Mouse (Mus musculus) Patski (cell line): ENCODE measurements around the gene Trim3. TPM values are rescaled to one million over a fixed set of nuclear protein-coding genes. Genes with fewer than 3 reads are reported as not detected.

Source experiments
- ATAC-seq: fragments of 100-300 bp; one replicate; pipeline ENCODE4 v1.8.0; 2021
- CTCF ChIA-PET: fragments of 350-600 bp; sonication (Branson Sonifier 250); formaldehyde crosslinking; loops from one replicate; lab custom pipeline; 2022; ENCODE audit warnings: inconsistent platforms; lab: Charles Lee
- POLR2A ChIA-PET: fragments of 350-600 bp; sonication (Branson Sonifier 250); formaldehyde crosslinking; loops from one replicate; lab custom pipeline; 2022; ENCODE audit warnings: antibody characterized with exemption, inconsistent platforms; lab: Charles Lee
- DNase-seq: peaks from one replicate; pipeline ENCODE4 v3.0.0-alpha.2; 2011; ENCODE audit warnings: low read depth, low spot score
- H3K27me3 ChIP-seq: fragments of 371-371 bp; one replicate; pipeline ENCODE4 v1.5.1; 2021
- CTCF ChIP-seq: fragments of 100-300 bp; IDR thresholded peaks from one replicate; pipeline ENCODE4 v1.5.1; 2021
- in situ Hi-C: fragments of 300-500 bp; cut with MboI; formaldehyde crosslinking; loops from 3 replicates; pipeline ENCODE4 v1.11.1; 2018; ENCODE audit warnings: low pct_unique_long_range_greater_than_20kb, mixed read lengths
- polyA plus RNA-seq: library from polyadenylated mRNA; unstranded; gene quantifications from one replicate; pipeline ENCODE4 v1.2.3, GENCODE M21; 2021

The Trim3 gene
- polyA plus RNA-seq, 1 experiment from 2014 or later: 62.0 TPM

GRCm38 (mm10) chr7:105615720-105616119, 17.7 kb downstream of the Trim3 start:
- no peaks in the 10 kb centered on the region for H3K27me3 ChIP-seq
- no peak for TF ChIP-seq CTCF
- no peak for ATAC-seq
- CTCF ChIA-PET: interaction anchor here (1.6 to 1.8 kb wide), 3 partner anchors 8 to 35 kb away, joined by 4 to 6 read pairs (median 5); partner anchors contain the start of gene Dnhd1
- in situ Hi-C loops: no loop called here
- no peak for DNase-seq
- POLR2A ChIA-PET: no interaction called here

GRCm38 (mm10) chr7:105614400-105614799, 19.0 kb downstream of the Trim3 start:
- ChIA-PET CTCF (interaction anchor here (1.0 to 1.8 kb wide), 3 partner anchors 8 to 37 kb away, joined by 3 to 6 read pairs (median 6); no protein-coding TSS in a partner anchor), POLR2A (interaction anchor here (1.0 kb wide), 1 partner anchor 49 kb away, joined by 3 read pairs; no protein-coding TSS in a partner anchor)
- ATAC-seq (peak; percentile 15), DNase-seq (no peak)
- in situ Hi-C loops: no loop called here
- TF ChIP-seq CTCF: no peak
- no peaks in the 10 kb centered on the region for H3K27me3 ChIP-seq

- in situ Hi-C loops: no loop called here
- H3K27me3 ChIP-seq: no peaks in the 10 kb centered on the region
- ChIA-PET POLR2A (no interaction called here), CTCF (interaction anchor here (0.9 to 1.2 kb wide), 2 partner anchors 8 to 9 kb away, joined by 3 read pairs; no protein-coding TSS in a partner anchor)
- DNase-seq (no peak), ATAC-seq (no peak)
- TF ChIP-seq CTCF: no peak
Observed at GRCm38 (mm10) chr7:105611767-105612166, 21.6 kb downstream of the Trim3 start.

GRCm38 (mm10) chr7:105608467-105608866, 24.9 kb downstream of the Trim3 start:
- no peaks in the 10 kb centered on the region for H3K27me3 ChIP-seq
- DNase-seq: no peak
- no peak for ATAC-seq
- no peak for TF ChIP-seq CTCF
- ChIA-PET POLR2A (no interaction called here), CTCF (interaction anchor here (1.3 to 1.7 kb wide), 4 partner anchors 8 to 63 kb away, joined by 4 to 5 read pairs (median 4); no protein-coding TSS in a partner anchor)
- in situ Hi-C loops: no loop called here

GRCm38 (mm10) chr7:105602860-105603623, 30.3 kb downstream of the Trim3 start:
- peak; percentile 87 for TF ChIP-seq CTCF
- in situ Hi-C loops: no loop called here
- H3K27me3 ChIP-seq: no peaks in the 10 kb centered on the region
- ChIA-PET CTCF (interaction anchor here (0.8 to 1.8 kb wide), 8 partner anchors 9 to 54 kb away, joined by 3 to 6 read pairs (median 3); partner anchors contain the start of gene Dnhd1), POLR2A (interaction anchor here (0.9 kb wide), 1 partner anchor 38 kb away, joined by 3 read pairs; no protein-coding TSS in a partner anchor)
- DNase-seq: no peak
- peak; percentile 95 for ATAC-seq

GRCm38 (mm10) chr7:105590097-105590496, 43.3 kb downstream of the Trim3 start:
- ATAC-seq (no peak), DNase-seq (no peak)
- in situ Hi-C loops: no loop called here
- no peaks in the 10 kb centered on the region for H3K27me3 ChIP-seq
- POLR2A ChIA-PET: interaction anchor here (0.7 kb wide), 1 partner anchor 32 kb away, joined by 3 read pairs; no protein-coding TSS in a partner anchor
- CTCF ChIA-PET: interaction anchor here (1.0 to 1.3 kb wide), 2 partner anchors 16 to 41 kb away, joined by 3 read pairs; no protein-coding TSS in a partner anchor
- no peak for TF ChIP-seq CTCF

GRCm38 (mm10) chr7:105588325-105588912, 45.0 kb downstream of the Trim3 start:
- no peak for ATAC-seq
- CTCF ChIA-PET: no interaction called here
- DNase-seq: no peak
- no peak for TF ChIP-seq CTCF
- in situ Hi-C loops: no loop called here
- H3K27me3 ChIP-seq: no peaks in the 10 kb centered on the region
- POLR2A ChIA-PET: interaction anchor here (0.6 kb wide), 1 partner anchor 60 kb away, joined by 3 read pairs; no protein-coding TSS in a partner anchor

GRCm38 (mm10) chr7:105581959-105582358, 51.4 kb downstream of the Trim3 start:
- ATAC-seq (no peak), DNase-seq (no peak)
- in situ Hi-C loops: no loop called here
- ChIA-PET CTCF (no interaction called here), POLR2A (no interaction called here)
- no peak for TF ChIP-seq CTCF
- H3K27me3 ChIP-seq: no peaks in the 10 kb centered on the region

GRCm38 (mm10) chr7:105581094-105581703, 52.2 kb downstream of the Trim3 start, which contains the start of gene Apbb1:
Gene Apbb1 (minus strand): TSS chr7:105581653.
- in situ Hi-C loops: no loop called here
- DNase-seq (no peak), ATAC-seq (peak; percentile 93)
- ChIA-PET CTCF (no interaction called here), POLR2A (interaction anchor here (0.8 to 2.0 kb wide), 3 partner anchors 11 to 17 kb away, joined by 4 to 8 read pairs (median 7); no protein-coding TSS in a partner anchor)
- TF ChIP-seq CTCF: no peak
- no peaks in the 10 kb centered on the region for H3K27me3 ChIP-seq

GRCm38 (mm10) chr7:105580627-105581089, 52.7 kb downstream of the Trim3 start:
- CTCF ChIA-PET: no interaction called here
- no peak for TF ChIP-seq CTCF
- DNase-seq (no peak), ATAC-seq (no peak)
- in situ Hi-C loops: no loop called here
- no peaks in the 10 kb centered on the region for H3K27me3 ChIP-seq
- POLR2A ChIA-PET: interaction anchor here (0.8 to 2.0 kb wide), 4 partner anchors 11 to 26 kb away, joined by 4 to 8 read pairs (median 6); partner anchors contain the start of gene Smpd1
